Mouse (Mus musculus) E14TG2a.4 (cell line): ENCODE measurements around the gene Wbp1l.

Experiments
- H3K27me3 ChIP-seq: 2 replicates; pipeline ENCODE4 v1.6.1; 2014; ENCODE audit warnings: low read length, control low read depth; ENCODE audit not compliant: insufficient read depth
- H3K36me3 ChIP-seq: 2 replicates; pipeline ENCODE4 v1.6.1; 2014; ENCODE audit warnings: low read length, control low read depth; ENCODE audit not compliant: insufficient read depth
- H3K4me1 ChIP-seq: replicated peaks from 2 replicates; pipeline ENCODE4 v1.6.1; 2014; ENCODE audit warnings: low read depth, low read length, control low read depth
- H3K4me3 ChIP-seq: replicated peaks from 2 replicates; pipeline ENCODE4 v1.5.1; 2014; ENCODE audit warnings: mild to moderate bottlenecking, low read length
- H3K9me3 ChIP-seq: 2 replicates; pipeline ENCODE4 v1.6.1; 2014; ENCODE audit warnings: low read length, control low read depth
- CTCF ChIP-seq: conservative IDR thresholded peaks from 2 replicates; pipeline ENCODE4 v1.5.1; 2014; ENCODE audit warnings: low read length
- NANOG ChIP-seq: IDR thresholded peaks from 2 replicates; pipeline ENCODE4 v1.6.1; 2014; ENCODE audit warnings: borderline replicate concordance, low read length, mixed read lengths
- POU5F1 ChIP-seq: IDR thresholded peaks from 2 replicates; pipeline ENCODE4 v1.6.1; 2014; ENCODE audit warnings: low read length, borderline replicate concordance

Wbp1l gene

GRCm38 (mm10) chr19:46631637-46632036 is 32.8 kb downstream of the Wbp1l start:
- no peaks in the 10 kb centered on the region for H3K9me3 ChIP-seq
- H3K4me3 ChIP-seq = no peak overlapping the region
- TF ChIP-seq POU5F1 = no peak
- no peak for TF ChIP-seq NANOG
- TF ChIP-seq CTCF = no peak
- no peaks in the 10 kb centered on the region for H3K27me3 ChIP-seq
- peaks cover 15% of the 10 kb centered on the region; the same call in 1 of the 2 replicates for H3K36me3 ChIP-seq
- peaks cover 34% of the 10 kb centered on the region for H3K4me1 ChIP-seq

GRCm38 (mm10) chr19:46635766-46636165 is 36.9 kb downstream of the Wbp1l start:
- no peaks in the 10 kb centered on the region for H3K27me3 ChIP-seq
- peaks cover 31% of the 10 kb centered on the region for H3K36me3 ChIP-seq
- no peaks in the 10 kb centered on the region for H3K9me3 ChIP-seq
- TF ChIP-seq POU5F1 = no peak
- no peak for TF ChIP-seq NANOG
- no peak for TF ChIP-seq CTCF
- no peak overlapping the region for H3K4me3 ChIP-seq
- peaks cover 31% of the 10 kb centered on the region for H3K4me1 ChIP-seq

GRCm38 (mm10) chr19:46637598-46637997 is 38.7 kb downstream of the Wbp1l start:
- H3K36me3 ChIP-seq = peaks cover 31% of the 10 kb centered on the region
- TF ChIP-seq POU5F1 (no peak), CTCF (no peak), NANOG (no peak)
- H3K4me1 ChIP-seq = peaks cover 32% of the 10 kb centered on the region

GRCm38 (mm10) chr19:46639053-46639452 is 40.2 kb downstream of the Wbp1l start:
- H3K27me3 ChIP-seq = no peaks in the 10 kb centered on the region
- H3K9me3 ChIP-seq = no peaks in the 10 kb centered on the region
- peaks cover 33% of the 10 kb centered on the region for H3K36me3 ChIP-seq
- peaks cover 42% of the 10 kb centered on the region for H3K4me1 ChIP-seq
- H3K4me3 ChIP-seq = no peak overlapping the region
- TF ChIP-seq POU5F1 = no peak
- no peak for TF ChIP-seq CTCF
- TF ChIP-seq NANOG = no peak

More at GRCm38 (mm10) chr19:46637598-46637997, 38.7 kb downstream of the Wbp1l start:
- Histone ChIP-seq H3K27me3 (no peaks in the 10 kb centered on the region), H3K9me3 (no peaks in the 10 kb centered on the region), H3K4me3 (no peak overlapping the region)

GRCm38 (mm10) chr19:46639496-46639895 is 40.6 kb downstream of the Wbp1l start:
- H3K36me3 ChIP-seq = peaks cover 34% of the 10 kb centered on the region
- TF ChIP-seq NANOG (no peak), CTCF (no peak), POU5F1 (no peak)
- no peaks in the 10 kb centered on the region for H3K9me3 ChIP-seq
- H3K4me3 ChIP-seq = no peak overlapping the region
- no peaks in the 10 kb centered on the region for H3K27me3 ChIP-seq
- peaks cover 47% of the 10 kb centered on the region for H3K4me1 ChIP-seq

- no peaks in the 10 kb centered on the region for H3K9me3 ChIP-seq
- H3K4me1 ChIP-seq = peaks cover 59% of the 10 kb centered on the region
- H3K4me3 ChIP-seq = no peak overlapping the region
- H3K36me3 ChIP-seq = peaks cover 33% of the 10 kb centered on the region
- TF ChIP-seq CTCF (no peak), NANOG (no peak), POU5F1 (no peak)
- H3K27me3 ChIP-seq = no peaks in the 10 kb centered on the region
These were observed 41.9 kb downstream of the Wbp1l start for GRCm38 (mm10) chr19:46640780-46641179.

GRCm38 (mm10) chr19:46641420-46642085 is 42.7 kb downstream of the Wbp1l start:
- Histone ChIP-seq H3K4me3 (peak overlapping the region; percentile 27; the same call in 1 of the 2 replicates), H3K36me3 (peaks cover 38% of the 10 kb centered on the region), H3K9me3 (no peaks in the 10 kb centered on the region), H3K27me3 (no peaks in the 10 kb centered on the region), H3K4me1 (peaks cover 67% of the 10 kb centered on the region)
- TF ChIP-seq CTCF (no peak), NANOG (no peak), POU5F1 (no peak)

- Histone ChIP-seq H3K36me3 (peaks cover 38% of the 10 kb centered on the region), H3K9me3 (no peaks in the 10 kb centered on the region), H3K4me1 (peaks cover 70% of the 10 kb centered on the region), H3K27me3 (no peaks in the 10 kb centered on the region), H3K4me3 (0 out of 2 replicates have a peak overlapping the region, but pooled peaks have one; percentile 27)
- TF ChIP-seq POU5F1 = no peak
- TF ChIP-seq CTCF = no peak
These were observed 43.4 kb downstream of the Wbp1l start for GRCm38 (mm10) chr19:46642136-46642753.

GRCm38 (mm10) chr19:46643236-46643635 is 44.4 kb downstream of the Wbp1l start:
- Histone ChIP-seq H3K9me3 (no peaks in the 10 kb centered on the region), H3K36me3 (peaks cover 40% of the 10 kb centered on the region), H3K4me3 (no peak overlapping the region), H3K4me1 (peaks cover 70% of the 10 kb centered on the region), H3K27me3 (no peaks in the 10 kb centered on the region)
- TF ChIP-seq POU5F1 = no peak
- no peak for TF ChIP-seq CTCF
- TF ChIP-seq NANOG = no peak
